Mouse (Mus musculus) embryonic facial prominence, embryonic 14.5 days (tissue): Measurements from ENCODE around the gene Sh2d7. TPM values are rescaled to one million over a fixed set of nuclear protein-coding genes. Genes with fewer than 3 reads are reported as not detected.

ENCODE experiments used
- ATAC-seq: fragments of 200-750 bp; cut with Nextera tagmentation; 2 replicates; pipeline ENCODE4 v1.8.0; 2017; ENCODE audit warnings: low read depth, moderate number of reproducible peaks, moderate TSS enrichment
- DNase-seq: peaks from one replicate; pipeline ENCODE4 v3.0.0-alpha.2; 2015; ENCODE audit warnings: low spot score
- H3K27ac ChIP-seq: fragments of 300-500 bp; sonication (generic); replicated peaks from 2 replicates; pipeline ENCODE4 v1.5.1; 2014; ENCODE audit warnings: low read depth, mild to moderate bottlenecking, low read length, moderate library complexity
- H3K27me3 ChIP-seq: fragments of 300-500 bp; sonication (generic); replicated peaks from 2 replicates; pipeline ENCODE4 v1.6.1; 2014; ENCODE audit warnings: low read length; ENCODE audit not compliant: control insufficient read depth, insufficient read depth
- H3K36me3 ChIP-seq: fragments of 300-500 bp; sonication (generic); 2 replicates; pipeline ENCODE4 v1.6.1; 2014; ENCODE audit warnings: low read length, mixed read lengths; ENCODE audit not compliant: control insufficient read depth, insufficient read depth
- H3K4me1 ChIP-seq: fragments of 300-500 bp; sonication (generic); 2 replicates; pipeline ENCODE4 v1.6.1; 2014; ENCODE audit warnings: antibody characterized with exemption, low read length; ENCODE audit not compliant: control insufficient read depth, insufficient read depth
- H3K4me2 ChIP-seq: fragments of 300-500 bp; sonication (generic); 2 replicates; pipeline ENCODE4 v1.6.1; 2014; ENCODE audit warnings: low read depth, mild to moderate bottlenecking, low read length, moderate library complexity, mixed read lengths
- H3K4me3 ChIP-seq: fragments of 300-500 bp; sonication (generic); 2 replicates; pipeline ENCODE4 v1.5.1; 2014; ENCODE audit warnings: low read depth, mild to moderate bottlenecking, low read length
- H3K9ac ChIP-seq: fragments of 300-500 bp; sonication (generic); 2 replicates; pipeline ENCODE4 v1.6.1; 2014; ENCODE audit warnings: low read depth, mild to moderate bottlenecking, low read length, moderate library complexity, mixed read lengths
- H3K9me3 ChIP-seq: fragments of 300-500 bp; sonication (generic); 2 replicates; pipeline ENCODE4 v1.6.1; 2016; ENCODE audit warnings: low read length; ENCODE audit not compliant: control insufficient read depth
- WGBS: fragments of 180-500 bp; shearing (Covaris S2); extraction: QIAGEN DNeasy Blood & Tissue Kit; methylation state at CpG from one replicate; pipeline ENCODE4 v1.1.7; 2014; 5-methylcytosine and 5-hydroxymethylcytosine counted together
- polyA plus RNA-seq: library from polyadenylated mRNA; unstranded; fragments of >200 nt; fragmentation: Nextera tagmentation; extraction: Ambion mirVana; gene quantifications from 2 replicates; pipeline ENCODE4 v1.2.1, GENCODE M21; 2014

Sh2d7 gene
- polyA plus RNA-seq, 1 experiment from 2014 or later, result not detected

- Histone ChIP-seq H3K9ac (no peak overlapping the region), H3K36me3 (0 out of 2 replicates have a peak, but pooled peaks cover 12% of the 10 kb centered on the region), H3K9me3 (no peaks in the 10 kb centered on the region), H3K27ac (no peak overlapping the region), H3K4me3 (no peak overlapping the region), H3K27me3 (no peaks in the 10 kb centered on the region), H3K4me1 (no peaks in the 10 kb centered on the region), H3K4me2 (no peak overlapping the region)
- ATAC-seq (no peak), DNase-seq (no peak)
- WGBS, result 85% methylated on average over 6 of the region's 6 CpGs
Observed at GRCm38 (mm10) chr9:54549433-54549832, 10.6 kb downstream of the Sh2d7 start.

DNA sequence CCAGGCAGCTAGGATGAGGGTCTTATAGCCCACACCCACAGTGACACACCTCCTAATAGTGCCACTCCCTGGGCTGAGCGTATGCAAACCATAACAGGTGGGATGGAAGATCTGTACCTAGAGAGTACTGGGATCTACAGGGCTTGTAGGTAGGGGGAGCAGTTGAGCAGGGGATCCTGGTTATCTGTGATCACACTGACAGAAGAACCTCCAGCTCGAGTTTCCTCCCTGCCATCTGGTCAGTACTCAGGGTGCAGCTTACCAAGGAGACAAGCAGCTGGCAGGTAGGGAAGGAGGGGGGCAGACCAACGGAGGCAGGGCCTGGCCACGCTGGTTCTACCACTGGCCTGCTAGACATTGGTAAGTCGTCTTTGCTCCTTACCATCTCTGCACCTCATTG lies 13.6 kb downstream of the Sh2d7 start:
- Histone ChIP-seq H3K27ac (no peak overlapping the region), H3K4me3 (no peak overlapping the region), H3K4me1 (no peaks in the 10 kb centered on the region), H3K4me2 (no peak overlapping the region), H3K9ac (no peak overlapping the region), H3K9me3 (no peaks in the 10 kb centered on the region), H3K36me3 (0 out of 2 replicates have a peak, but pooled peaks cover 6% of the 10 kb centered on the region), H3K27me3 (no peaks in the 10 kb centered on the region)
- peak; percentile 20 for DNase-seq
- peak; percentile 72 for ATAC-seq
- 29% methylated on average over 5 of the region's 5 CpGs for WGBS

- Histone ChIP-seq H3K9me3 (no peaks in the 10 kb centered on the region), H3K27me3 (no peaks in the 10 kb centered on the region), H3K27ac (no peak overlapping the region), H3K9ac (no peak overlapping the region), H3K4me3 (no peak overlapping the region), H3K4me2 (no peak overlapping the region), H3K36me3 (no peaks in the 10 kb centered on the region), H3K4me1 (0 out of 2 replicates have a peak, but pooled peaks cover 5% of the 10 kb centered on the region)
- 67% methylated on average over 2 of the region's 2 CpGs for whole genome bisulfite sequencing
- ATAC-seq, result no peak
- no peak for DNase-seq
Observed at GRCm38 (mm10) chr9:54555044-54555443, 16.3 kb downstream of the Sh2d7 start.

DNA sequence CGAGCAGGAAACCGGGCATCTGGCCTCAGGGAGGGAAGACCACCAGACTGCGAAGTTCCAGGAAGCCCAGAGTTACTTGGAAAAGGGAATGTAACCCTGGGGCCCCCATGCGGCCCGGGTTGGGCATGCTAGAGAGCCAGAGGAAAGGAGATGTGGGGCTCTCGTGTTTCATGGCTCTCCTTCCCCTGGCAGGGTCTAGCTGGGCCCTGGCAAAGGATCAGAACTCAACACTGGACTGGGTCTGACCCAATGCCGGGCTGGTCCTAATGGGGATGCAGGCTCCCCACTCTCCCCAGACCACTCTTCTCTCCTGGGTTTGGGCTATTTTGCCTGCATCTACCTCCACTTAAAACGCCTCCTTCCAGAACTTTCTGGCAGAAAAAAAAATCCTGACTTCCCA lies 19.9 kb downstream of the Sh2d7 start:
- Histone ChIP-seq H3K36me3 (no peaks in the 10 kb centered on the region), H3K9ac (no peak overlapping the region), H3K4me1 (0 out of 2 replicates have a peak, but pooled peaks cover 5% of the 10 kb centered on the region), H3K27ac (no peak overlapping the region), H3K4me3 (no peak overlapping the region), H3K27me3 (no peaks in the 10 kb centered on the region), H3K4me2 (peak overlapping the region; percentile 73; the same call in 1 of the 2 replicates), H3K9me3 (no peaks in the 10 kb centered on the region)
- DNase-seq, result no peak
- 60% methylated on average over 7 of the region's 8 CpGs for WGBS
- ATAC-seq, result no peak

GRCm38 (mm10) chr9:54559771-54560471 lies 21.1 kb downstream of the Sh2d7 start, which contains the start of gene Cib2:
TSS of gene Cib2 (minus strand) at chr9:54560218.
- Histone ChIP-seq H3K36me3 (no peaks in the 10 kb centered on the region), H3K4me2 (peak within 1 kb of the TSS; percentile 73), H3K27me3 (no peaks in the 10 kb centered on the region), H3K27ac (no peak within 1 kb of the TSS), H3K9ac (peak within 1 kb of the TSS; percentile 58), H3K9me3 (no peaks in the 10 kb centered on the region), H3K4me3 (peak within 1 kb of the TSS; percentile 52), H3K4me1 (0 out of 2 replicates have a peak, but pooled peaks cover 5% of the 10 kb centered on the region)
- 3% methylated on average over 30 of the region's 54 CpGs for WGBS
- DNase-seq, result peak; percentile 93
- peak; percentile 97 for ATAC-seq

DNA sequence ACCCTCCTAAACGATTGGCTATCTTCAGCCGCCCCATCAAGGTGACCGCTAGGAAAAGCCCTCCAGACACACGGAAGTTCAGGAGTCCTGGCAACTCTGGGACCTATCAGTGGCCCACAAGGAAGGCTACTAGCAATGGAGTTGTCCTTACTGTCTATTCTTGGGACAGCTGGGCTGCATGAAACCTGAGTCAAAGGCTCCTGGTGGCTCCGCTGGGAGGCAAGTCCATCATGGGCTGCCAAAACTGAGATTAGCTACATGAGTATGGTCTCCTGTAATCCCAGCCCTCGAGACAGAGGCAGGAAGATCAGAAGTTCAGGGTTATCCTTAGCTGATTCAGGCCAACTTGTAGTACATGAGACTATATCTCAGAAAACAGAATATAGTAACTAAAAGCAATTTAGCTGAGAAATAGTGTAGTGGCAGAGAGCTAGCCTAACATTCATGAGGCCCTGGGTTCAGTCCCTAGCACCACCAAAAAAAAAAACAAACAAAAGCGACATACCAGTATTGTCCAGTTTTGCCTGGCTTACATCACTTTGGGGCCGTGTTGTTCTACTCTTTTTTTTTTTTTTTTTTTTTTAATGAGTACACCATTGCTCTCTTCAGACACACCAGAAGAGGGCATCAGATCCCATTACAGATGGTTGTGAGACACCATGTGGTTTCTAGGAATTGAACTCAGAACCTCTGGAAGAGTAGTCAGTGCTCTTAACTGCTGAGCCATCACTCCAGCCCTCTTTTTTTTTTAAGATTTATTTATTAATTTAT lies 22.2 kb downstream of the Sh2d7 start:
- Histone ChIP-seq H3K36me3 (no peaks in the 10 kb centered on the region), H3K27me3 (no peaks in the 10 kb centered on the region), H3K9me3 (no peaks in the 10 kb centered on the region), H3K27ac (no peak overlapping the region), H3K9ac (no peak overlapping the region), H3K4me2 (no peak overlapping the region), H3K4me1 (0 out of 2 replicates have a peak, but pooled peaks cover 5% of the 10 kb centered on the region), H3K4me3 (no peak overlapping the region)
- no peak for ATAC-seq
- WGBS, result 81% methylated on average over 8 of the region's 8 CpGs
- DNase-seq, result no peak

DNA sequence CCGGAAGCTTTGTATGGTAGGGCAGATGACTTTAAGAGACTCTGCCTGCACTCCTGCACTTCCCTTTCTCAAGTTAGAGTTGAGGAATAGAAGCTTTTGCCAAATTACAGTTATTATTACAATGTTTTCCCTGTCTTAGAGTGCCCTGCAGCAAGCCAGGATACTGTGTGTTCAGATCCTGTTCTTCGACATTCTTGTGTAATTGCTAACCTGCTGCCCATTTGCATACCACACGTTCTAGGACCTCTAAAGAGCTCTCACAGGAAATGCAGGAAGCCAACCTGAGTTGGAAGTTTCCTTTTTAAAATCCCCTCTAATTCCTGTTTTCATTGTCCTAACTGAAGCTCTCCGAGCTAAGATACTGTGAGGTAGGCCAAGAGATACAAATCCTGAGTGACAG lies 28.2 kb downstream of the Sh2d7 start:
- H3K9ac ChIP-seq, result no peak overlapping the region
- no peaks in the 10 kb centered on the region for H3K4me1 ChIP-seq
- no peaks in the 10 kb centered on the region for H3K36me3 ChIP-seq
- 39% methylated on average over 4 of the region's 4 CpGs for WGBS
- no peaks in the 10 kb centered on the region for H3K9me3 ChIP-seq
- H3K4me2 ChIP-seq, result no peak overlapping the region
- H3K27me3 ChIP-seq, result no peaks in the 10 kb centered on the region
- peak overlapping the region; percentile 44; the same call in 1 of the 2 replicates for H3K27ac ChIP-seq
- DNase-seq (peak; percentile 82), ATAC-seq (peak; percentile 85)
- H3K4me3 ChIP-seq, result no peak overlapping the region

GRCm38 (mm10) chr9:54568732-54569131 lies 29.9 kb downstream of the Sh2d7 start:
- no peak overlapping the region for H3K27ac ChIP-seq
- no peak overlapping the region for H3K4me3 ChIP-seq
- H3K4me1 ChIP-seq, result no peaks in the 10 kb centered on the region
- ATAC-seq, result no peak
- peak; percentile 36 for DNase-seq
- 43% methylated on average over 2 of the region's 2 CpGs for WGBS
- no peak overlapping the region for H3K9ac ChIP-seq
- no peaks in the 10 kb centered on the region for H3K27me3 ChIP-seq
- H3K36me3 ChIP-seq, result no peaks in the 10 kb centered on the region
- no peaks in the 10 kb centered on the region for H3K9me3 ChIP-seq
- H3K4me2 ChIP-seq, result no peak overlapping the region
